Mouse (Mus musculus) intestine, embryonic 14.5 days (tissue): ENCODE measurements around the gene Arid4a. TPM values are rescaled to one million over a fixed set of nuclear protein-coding genes. Genes with fewer than 3 reads are reported as not detected.
"Not testable (repeated sequence)": the region's sequence is repeated elsewhere in the genome, so short reads cannot be mapped to it uniquely, and the experiment has no call there.

Experiments used
- ATAC-seq: fragments of 200-750 bp; cut with Nextera tagmentation; replicated peaks from 2 replicates; pipeline ENCODE4 v1.8.0; 2017; ENCODE audit warnings: low read depth, moderate number of reproducible peaks, moderate TSS enrichment, moderate library complexity; ENCODE audit not compliant: low FRiP score, low TSS enrichment
- DNase-seq: peaks from one replicate; pipeline ENCODE4 v3.0.0-alpha.2; 2018; ENCODE audit warnings: low spot score
- H3K27ac ChIP-seq: fragments of 300-500 bp; sonication (generic); 2 replicates; pipeline ENCODE4 v1.5.1; 2014; ENCODE audit warnings: low read depth, mild to moderate bottlenecking, control low read depth
- H3K27me3 ChIP-seq: fragments of 300-500 bp; sonication (generic); replicated peaks from 2 replicates; pipeline ENCODE4 v1.6.1; 2014; ENCODE audit warnings: low read length, control low read depth; ENCODE audit not compliant: control insufficient read depth, insufficient read depth
- H3K36me3 ChIP-seq: fragments of 300-500 bp; sonication (generic); 2 replicates; pipeline ENCODE4 v1.6.1; 2014; ENCODE audit warnings: low read length, control low read depth; ENCODE audit not compliant: control insufficient read depth, insufficient read depth
- H3K4me1 ChIP-seq: fragments of 300-500 bp; sonication (generic); replicated peaks from 2 replicates; pipeline ENCODE4 v1.6.1; 2014; ENCODE audit warnings: low read length, control low read depth, mixed read lengths; ENCODE audit not compliant: control insufficient read depth, insufficient read depth
- H3K4me2 ChIP-seq: fragments of 300-500 bp; sonication (generic); 2 replicates; pipeline ENCODE4 v1.6.1; 2014; ENCODE audit warnings: low read length
- H3K4me3 ChIP-seq: fragments of 300-500 bp; sonication (generic); 2 replicates; pipeline ENCODE4 v1.5.1; 2014; ENCODE audit warnings: low read depth, low read length, control low read depth, mixed read lengths
- H3K9ac ChIP-seq: fragments of 300-500 bp; sonication (generic); 2 replicates; pipeline ENCODE4 v1.6.1; 2014; ENCODE audit warnings: mild to moderate bottlenecking, low read length
- H3K9me3 ChIP-seq: fragments of 300-500 bp; sonication (generic); 2 replicates; pipeline ENCODE4 v1.6.1; 2016; ENCODE audit warnings: low read length, control low read depth; ENCODE audit not compliant: control insufficient read depth
- WGBS: fragments of 180-500 bp; shearing (Covaris S2); extraction: QIAGEN DNeasy Blood & Tissue Kit; methylation state at CpG from one replicate; pipeline ENCODE4 v1.1.7; 2014; 5-methylcytosine and 5-hydroxymethylcytosine counted together
- polyA plus RNA-seq: library from polyadenylated mRNA; unstranded; fragments of >200 nt; fragmentation: Nextera tagmentation; extraction: Ambion mirVana; gene quantifications from 2 replicates; pipeline ENCODE4 v1.2.1, GENCODE M21; 2014

Arid4a gene
- polyA plus RNA-seq, 1 experiment from 2014 or later: 34.6 TPM

DNA sequence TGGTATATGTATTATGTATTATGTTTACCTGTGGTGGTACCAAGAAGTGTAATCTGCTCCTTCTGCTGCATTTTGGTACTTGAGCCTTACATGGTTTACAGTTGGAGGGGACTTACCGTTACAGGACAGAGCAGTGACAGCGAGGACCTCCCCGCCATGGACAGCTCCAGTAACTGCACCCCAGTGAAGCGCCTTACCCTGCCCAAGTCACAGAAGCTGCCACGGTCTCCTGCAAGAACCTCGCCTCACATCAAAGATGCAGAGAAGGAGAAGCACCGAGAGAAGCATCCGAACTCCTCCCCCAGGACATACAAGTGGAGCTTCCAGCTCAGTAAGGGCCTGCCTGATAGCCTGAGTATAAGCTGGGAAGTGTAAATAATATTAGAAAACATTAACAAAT lies 70.5 kb downstream of the Arid4a start:
- Histone ChIP-seq H3K9ac (no peak overlapping the region), H3K36me3 (peaks cover 30% of the 10 kb centered on the region), H3K4me3 (no peak overlapping the region), H3K9me3 (no peaks in the 10 kb centered on the region), H3K4me2 (no peak overlapping the region), H3K27me3 (no peaks in the 10 kb centered on the region), H3K27ac (no peak overlapping the region), H3K4me1 (no peaks in the 10 kb centered on the region)
- WGBS: 93% methylated on average over 8 of the region's 8 CpGs
- DNase-seq: no peak
- ATAC-seq: no peak

GRCm38 (mm10) chr12:71104275-71104674 lies 88.5 kb downstream of the Arid4a start:
- not testable (repeated sequence) for H3K27ac ChIP-seq, H3K4me3 ChIP-seq, H3K4me2 ChIP-seq, H3K27me3 ChIP-seq, DNase-seq, H3K9me3 ChIP-seq, ATAC-seq, H3K9ac ChIP-seq, H3K36me3 ChIP-seq, H3K4me1 ChIP-seq
- 80% methylated on average over 4 of the region's 4 CpGs for WGBS

DNA sequence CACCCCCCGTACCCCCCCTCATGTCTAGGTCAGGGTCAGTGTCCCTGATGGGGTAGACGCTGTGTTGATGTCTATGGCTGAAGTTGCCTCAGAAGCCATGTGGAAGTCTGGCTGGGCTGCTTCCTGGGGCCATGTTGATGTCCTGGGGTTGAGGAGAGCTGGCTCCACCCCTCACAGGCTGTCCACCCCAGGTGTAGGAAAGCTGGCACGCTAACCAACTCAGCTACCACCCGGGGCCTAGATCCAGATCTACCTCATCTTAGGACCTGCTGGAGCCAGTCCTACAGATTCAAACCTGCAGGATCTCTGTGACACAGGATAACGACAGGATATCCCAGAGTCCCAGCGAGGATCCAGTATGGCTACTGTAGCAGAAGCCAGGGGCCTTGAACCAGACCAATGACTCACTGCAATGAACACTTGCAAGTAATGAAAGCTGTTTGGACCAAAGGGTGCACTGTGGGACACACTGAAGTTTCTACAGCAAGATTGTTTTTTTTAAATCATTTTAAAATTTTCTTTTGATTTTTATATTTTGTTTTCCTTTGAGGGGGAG lies 91.5 kb downstream of the Arid4a start:
- Histone ChIP-seq H3K27me3 (no peaks in the 10 kb centered on the region), H3K36me3 (no peaks in the 10 kb centered on the region), H3K9ac (no peak overlapping the region), H3K4me2 (no peak overlapping the region), H3K4me1 (no peaks in the 10 kb centered on the region), H3K9me3 (no peaks in the 10 kb centered on the region), H3K4me3 (no peak overlapping the region), H3K27ac (no peak overlapping the region)
- no peak for ATAC-seq
- no peak for DNase-seq
- WGBS: 84% methylated on average over 6 of the region's 6 CpGs

DNA sequence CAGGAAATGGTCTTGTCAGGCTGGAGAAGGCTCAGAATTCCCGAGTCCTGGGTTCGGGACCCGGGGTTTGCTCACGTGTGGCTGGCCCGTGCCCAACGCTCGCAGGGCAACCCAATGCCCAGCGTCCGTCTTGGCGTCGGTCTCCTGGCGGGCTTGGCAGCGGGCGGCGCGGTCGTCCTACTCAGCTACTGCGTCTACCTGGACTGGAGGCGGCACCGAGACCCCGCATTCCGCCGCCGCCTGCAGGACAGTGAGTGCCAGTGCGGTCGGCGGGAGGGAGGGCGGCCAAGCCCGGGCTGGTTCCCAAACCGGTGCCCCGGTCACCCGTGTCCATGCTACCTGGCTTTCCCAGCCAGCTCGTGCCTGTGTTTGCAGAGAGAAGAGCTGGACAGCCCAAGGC lies 95.5 kb downstream of the Arid4a start, which contains the start of gene Tomm20l:
TSS of gene Tomm20l (plus strand) at position 98 of the 400 bp plus-strand sequence.
- H3K9ac ChIP-seq: peak within 1 kb of the TSS; percentile 10; the same call in 1 of the 2 replicates

GRCm38 (mm10) chr12:71113074-71113473 lies 97.3 kb downstream of the Arid4a start:
- no peak overlapping the region for H3K4me3 ChIP-seq
- H3K9me3 ChIP-seq: no peaks in the 10 kb centered on the region
- no peak overlapping the region for H3K9ac ChIP-seq
- H3K4me2 ChIP-seq: no peak overlapping the region
- H3K27me3 ChIP-seq: no peaks in the 10 kb centered on the region
- 71% methylated on average over 10 of the region's 10 CpGs for WGBS
- DNase-seq (no peak), ATAC-seq (no peak)
- H3K4me1 ChIP-seq: no peaks in the 10 kb centered on the region
- H3K36me3 ChIP-seq: no peaks in the 10 kb centered on the region
- H3K27ac ChIP-seq: no peak overlapping the region

More for the DNA sequence above, 95.5 kb downstream of the Arid4a start, which contains the start of gene Tomm20l:
- DNase-seq: peak; percentile 64
- ATAC-seq: peak; percentile 63
- WGBS: 13% methylated on average over 33 of the region's 33 CpGs
- Histone ChIP-seq H3K4me3 (peak within 1 kb of the TSS; percentile 17), H3K9me3 (no peaks in the 10 kb centered on the region), H3K27me3 (no peaks in the 10 kb centered on the region), H3K27ac (no peak within 1 kb of the TSS), H3K4me2 (peak within 1 kb of the TSS; percentile 51), H3K4me1 (no peaks in the 10 kb centered on the region), H3K36me3 (no peaks in the 10 kb centered on the region)

- no peaks in the 10 kb centered on the region for H3K4me1 ChIP-seq
- H3K9me3 ChIP-seq: no peaks in the 10 kb centered on the region
- ATAC-seq: no peak; the same call in 1 of the 2 replicates
- DNase-seq: no peak
- H3K9ac ChIP-seq: no peak overlapping the region
- H3K27ac ChIP-seq: no peak overlapping the region
- WGBS: 25% methylated on average over 12 of the region's 12 CpGs
- H3K36me3 ChIP-seq: no peaks in the 10 kb centered on the region
- H3K4me2 ChIP-seq: no peak overlapping the region
- no peaks in the 10 kb centered on the region for H3K27me3 ChIP-seq
- no peak overlapping the region for H3K4me3 ChIP-seq
Measured at GRCm38 (mm10) chr12:71113675-71114288, 98.0 kb downstream of the Arid4a start.

DNA sequence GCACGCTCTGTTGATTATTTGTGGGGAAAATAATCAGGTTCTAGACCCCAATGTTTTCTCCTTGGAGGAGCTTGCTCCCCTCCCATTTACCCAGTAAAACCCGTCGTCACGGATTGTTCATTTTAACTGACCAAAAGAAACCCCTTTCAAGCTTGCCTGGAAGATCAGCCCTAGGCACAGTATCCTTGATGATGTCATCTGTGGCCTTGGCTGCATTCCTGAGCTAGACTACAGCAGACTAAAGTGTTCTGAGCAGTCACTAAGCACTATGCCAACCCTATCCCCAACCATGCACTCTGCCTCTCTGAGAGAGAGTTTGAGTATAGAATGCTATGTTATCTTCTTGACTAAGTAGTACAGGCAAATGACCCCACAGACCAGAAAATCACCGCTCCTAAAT lies 100.6 kb downstream of the Arid4a start:
- Histone ChIP-seq H3K4me1 (no peaks in the 10 kb centered on the region), H3K27me3 (no peaks in the 10 kb centered on the region), H3K9ac (no peak overlapping the region), H3K9me3 (no peaks in the 10 kb centered on the region), H3K4me3 (no peak overlapping the region), H3K4me2 (no peak overlapping the region), H3K36me3 (no peaks in the 10 kb centered on the region), H3K27ac (no peak overlapping the region)
- WGBS: 79% methylated on average over 5 of the region's 5 CpGs
- no peak for ATAC-seq
- no peak for DNase-seq

DNA sequence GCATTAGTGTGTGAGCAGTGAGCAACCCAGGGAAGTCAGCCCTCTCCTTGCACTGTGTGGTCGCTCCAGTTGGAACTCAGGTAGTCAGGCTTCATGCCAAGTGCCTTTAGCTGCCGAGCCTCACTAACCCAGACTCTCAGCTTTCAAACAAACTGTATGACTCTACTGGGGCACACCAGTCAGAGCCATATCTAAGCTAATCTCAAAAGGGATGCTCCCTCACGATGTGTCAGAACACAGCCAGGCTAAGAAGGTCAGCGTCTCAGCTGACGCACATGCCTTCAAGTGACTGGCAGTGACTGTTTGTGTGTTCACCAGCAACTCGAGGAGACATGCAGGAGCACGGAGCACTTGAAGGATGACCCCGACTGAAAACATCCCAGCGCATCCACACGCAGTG lies 106.9 kb downstream of the Arid4a start:
- DNase-seq (peak; percentile 37), ATAC-seq (no peak)
- no peaks in the 10 kb centered on the region for H3K9me3 ChIP-seq
- no peak overlapping the region for H3K9ac ChIP-seq
- H3K27ac ChIP-seq: no peak overlapping the region
- H3K36me3 ChIP-seq: peaks cover 44% of the 10 kb centered on the region
- H3K4me1 ChIP-seq: no peaks in the 10 kb centered on the region
- H3K4me2 ChIP-seq: no peak overlapping the region
- WGBS: 88% methylated on average over 10 of the region's 10 CpGs
- no peaks in the 10 kb centered on the region for H3K27me3 ChIP-seq
- H3K4me3 ChIP-seq: no peak overlapping the region

- DNase-seq (no peak), ATAC-seq (no peak)
- no peak overlapping the region for H3K4me3 ChIP-seq
- H3K9ac ChIP-seq: no peak overlapping the region
- 92% methylated on average over 9 of the region's 9 CpGs for WGBS
- no peak overlapping the region for H3K27ac ChIP-seq
- H3K4me1 ChIP-seq: no peaks in the 10 kb centered on the region
- peaks cover 49% of the 10 kb centered on the region for H3K36me3 ChIP-seq
- no peaks in the 10 kb centered on the region for H3K9me3 ChIP-seq
- no peak overlapping the region for H3K4me2 ChIP-seq
- H3K27me3 ChIP-seq: no peaks in the 10 kb centered on the region
Measured at GRCm38 (mm10) chr12:71123286-71123685, 107.5 kb downstream of the Arid4a start.
